Mouse (Mus musculus) gastrocnemius, postnatal 14 days (tissue): ENCODE data around the gene Mmd2. TPM values are rescaled to one million over a fixed set of nuclear protein-coding genes. Genes with fewer than 3 reads are reported as not detected.

ENCODE experiments used
- DNase-seq: peaks from one replicate; pipeline ENCODE4 v3.0.0; 2021; ENCODE audit warnings: mixed read lengths
- intact Hi-C: fragments of 180-260 bp; cut with DNase I; formaldehyde crosslinking; loops from one replicate; pipeline ENCODE4 v1.15.1; 2025; ENCODE audit warnings: low total_unique reads
- long read RNA-seq, 2 experiments: library from polyadenylated mRNA; stranded (forward); transcript quantifications; one replicate each; pipeline ENCODE4 v2.0.0; 2021
- total RNA-seq, 2 experiments: library from RNA; stranded (reverse); gene quantifications; 2 replicates each; pipeline ENCODE4 v1.2.3; 2021

Gene Mmd2
- total RNA-seq: under 1 TPM in 1 of 2 experiments, not detected in 1; 0.27 TPM
- long read RNA-seq, experiment 1: 0 reads
- long read RNA-seq, experiment 2: 0 reads

DNA sequence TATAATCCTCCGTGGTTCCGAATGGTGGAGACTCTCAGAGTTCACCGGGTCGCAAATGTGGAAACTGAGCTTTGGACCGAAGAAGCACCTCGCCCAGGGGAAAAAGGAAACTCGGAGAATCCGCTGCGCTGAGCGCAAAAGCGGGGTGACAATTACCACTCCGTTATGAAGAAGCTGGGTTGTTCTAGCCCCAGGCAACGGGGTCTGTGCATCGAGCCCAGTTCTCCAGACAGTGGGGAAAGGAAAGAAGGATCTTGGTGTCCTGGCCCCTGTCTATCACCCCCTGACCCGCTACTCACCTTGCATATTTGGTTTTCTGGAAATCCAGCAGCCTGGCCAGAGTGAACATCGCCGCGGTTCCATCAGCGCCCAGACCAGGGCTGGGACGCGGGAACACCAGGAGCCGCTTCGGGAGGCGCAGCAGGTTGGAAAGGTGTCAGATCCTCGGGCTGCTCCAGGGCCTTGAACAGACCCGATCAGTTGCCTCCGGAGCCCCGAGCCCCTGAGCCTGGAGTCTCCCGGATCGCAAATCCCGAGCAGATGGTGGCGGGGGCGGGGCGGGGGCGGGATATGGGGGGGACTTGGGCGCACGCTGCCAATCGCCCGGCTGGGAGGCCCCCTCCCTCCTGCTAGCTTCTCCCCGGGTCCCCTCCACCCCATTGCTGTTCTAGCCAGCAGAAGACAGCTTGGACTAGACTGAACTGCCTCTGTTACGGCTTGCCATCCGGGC lies at the start of gene Mmd2:
Gene Mmd2 (minus strand): TSS at position 542 of the 730 bp plus-strand sequence.
- intact Hi-C loops: no loop called here
- DNase-seq: no peak

DNA sequence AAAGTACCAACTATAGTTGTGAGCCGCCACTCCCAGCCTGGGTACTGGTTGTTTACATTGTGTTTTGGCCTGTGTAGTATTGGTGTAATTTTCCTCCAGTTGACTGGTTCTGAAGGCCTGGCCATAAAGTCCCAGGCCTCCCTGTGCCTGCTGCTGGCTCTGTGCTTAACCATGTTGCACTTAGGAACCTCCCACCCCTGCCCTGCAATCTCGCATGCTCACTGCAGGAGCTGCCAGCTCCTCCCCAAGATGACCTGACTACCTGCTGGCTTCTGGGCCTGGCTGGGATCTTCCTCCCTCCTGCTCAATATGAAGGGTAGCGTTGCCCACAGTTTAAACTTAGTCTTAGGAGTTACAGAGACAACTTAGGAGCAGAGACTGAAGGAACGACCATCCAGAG lies 43.7 kb upstream of the Mmd2 start:
- intact Hi-C loops: no loop called here

DNA sequence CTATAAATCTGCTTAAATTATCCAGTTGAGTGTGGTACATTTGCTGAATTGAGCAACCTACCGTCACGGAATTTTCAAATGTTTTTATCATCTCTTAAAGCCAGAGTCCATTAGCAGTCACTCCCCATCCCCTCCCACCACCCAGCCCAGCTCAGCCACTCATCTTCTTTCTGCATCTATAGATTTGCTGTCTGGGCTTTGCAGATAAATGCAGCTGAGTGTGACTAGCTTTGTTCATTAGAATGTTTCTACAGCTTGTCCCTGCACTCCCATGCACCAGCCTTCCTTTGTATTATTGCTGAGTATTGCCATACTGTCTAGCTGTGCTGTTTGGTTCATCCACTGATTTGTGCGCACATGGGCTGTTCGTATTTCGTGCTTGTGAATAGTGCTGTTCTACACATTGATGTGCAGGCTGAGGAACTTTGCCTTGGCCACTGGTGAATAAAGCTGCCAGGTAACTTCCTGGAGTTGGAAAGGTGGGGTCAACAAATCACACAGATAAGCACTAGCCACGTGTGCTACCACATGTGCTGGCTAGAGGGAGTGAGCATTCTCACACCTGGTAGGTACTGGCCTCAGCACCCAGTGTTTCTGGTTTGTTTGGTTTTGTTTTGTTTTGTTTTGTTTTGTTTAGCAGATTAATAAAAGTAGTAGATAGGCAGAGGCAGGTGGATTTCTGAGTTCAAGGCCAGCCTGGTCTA lies 42.3 kb upstream of the Mmd2 start:
- intact Hi-C loops: no loop called here
- DNase-seq: no peak

More for the DNA sequence above, 43.7 kb upstream of the Mmd2 start:
- no peak for DNase-seq

DNA sequence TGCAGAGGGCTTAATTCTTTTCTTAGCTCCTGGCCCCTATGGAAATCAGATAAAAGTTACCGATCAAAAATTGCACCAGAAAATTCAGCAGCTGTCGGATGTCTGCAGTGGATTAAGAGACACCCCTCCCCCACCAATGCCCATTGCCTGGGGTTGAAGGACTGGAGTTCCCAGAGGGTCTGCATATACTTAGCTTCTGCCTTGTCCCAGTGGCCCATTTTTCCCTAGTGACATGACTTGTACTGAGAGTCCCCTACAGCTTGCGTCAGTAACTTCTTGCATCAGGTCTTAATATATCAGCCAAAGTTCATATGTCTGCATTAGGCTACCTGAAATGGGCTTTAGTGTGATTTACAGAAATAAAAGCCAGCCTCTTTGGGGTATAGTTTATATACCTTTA lies 41.8 kb upstream of the Mmd2 start:
- no peak for DNase-seq
- intact Hi-C loops: no loop called here

DNA sequence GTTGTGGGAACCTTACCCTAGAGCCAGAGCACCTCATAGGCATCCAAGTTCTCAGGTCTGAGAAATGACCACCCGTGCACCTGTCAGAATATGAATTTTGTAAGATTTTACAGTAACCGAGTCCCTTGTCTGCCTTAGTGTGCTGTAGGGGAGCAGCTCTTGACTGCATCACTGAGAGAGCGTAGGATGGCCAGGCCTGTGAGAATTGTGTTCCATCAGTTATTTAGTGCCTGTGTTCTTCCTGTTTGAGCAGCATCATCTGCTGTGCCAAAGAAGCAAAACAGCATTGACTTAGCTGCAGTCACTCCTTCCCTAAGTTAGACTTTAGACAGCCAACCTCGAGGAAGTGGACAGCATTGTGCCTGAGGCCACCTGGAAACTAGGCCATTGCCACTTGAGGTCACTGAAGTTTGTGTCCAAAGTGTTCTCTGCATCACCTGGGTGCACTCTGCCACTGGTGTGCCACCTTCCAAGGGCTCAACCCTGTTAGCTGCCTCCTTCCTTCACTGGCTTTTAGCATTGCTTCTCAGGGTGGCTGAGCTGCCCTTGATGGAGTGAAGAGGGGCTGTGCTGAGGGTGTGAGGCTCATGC lies 41.0 kb upstream of the Mmd2 start:
- intact Hi-C loops: no loop called here
- DNase-seq: no peak

DNA sequence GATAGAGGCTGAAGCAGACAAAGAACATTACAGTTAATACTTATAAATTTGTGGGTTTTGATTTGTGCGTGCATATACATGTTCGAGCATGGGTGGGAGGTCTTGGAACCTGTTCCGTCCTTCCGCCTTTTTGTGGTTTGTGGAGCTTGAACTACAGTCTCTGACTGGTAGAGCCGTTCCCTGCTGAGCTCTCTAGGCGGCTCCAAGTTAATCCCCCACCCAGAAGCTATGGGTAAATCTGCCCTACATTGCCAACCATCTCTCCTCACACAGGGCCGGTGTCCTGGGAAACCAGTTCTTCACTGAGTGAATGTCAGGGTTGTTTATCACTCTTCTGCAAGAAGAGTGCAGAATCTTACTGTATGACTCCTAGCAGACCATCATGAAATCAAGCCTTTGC lies 39.6 kb upstream of the Mmd2 start:
- intact Hi-C loops: no loop called here
- DNase-seq: no peak

DNA sequence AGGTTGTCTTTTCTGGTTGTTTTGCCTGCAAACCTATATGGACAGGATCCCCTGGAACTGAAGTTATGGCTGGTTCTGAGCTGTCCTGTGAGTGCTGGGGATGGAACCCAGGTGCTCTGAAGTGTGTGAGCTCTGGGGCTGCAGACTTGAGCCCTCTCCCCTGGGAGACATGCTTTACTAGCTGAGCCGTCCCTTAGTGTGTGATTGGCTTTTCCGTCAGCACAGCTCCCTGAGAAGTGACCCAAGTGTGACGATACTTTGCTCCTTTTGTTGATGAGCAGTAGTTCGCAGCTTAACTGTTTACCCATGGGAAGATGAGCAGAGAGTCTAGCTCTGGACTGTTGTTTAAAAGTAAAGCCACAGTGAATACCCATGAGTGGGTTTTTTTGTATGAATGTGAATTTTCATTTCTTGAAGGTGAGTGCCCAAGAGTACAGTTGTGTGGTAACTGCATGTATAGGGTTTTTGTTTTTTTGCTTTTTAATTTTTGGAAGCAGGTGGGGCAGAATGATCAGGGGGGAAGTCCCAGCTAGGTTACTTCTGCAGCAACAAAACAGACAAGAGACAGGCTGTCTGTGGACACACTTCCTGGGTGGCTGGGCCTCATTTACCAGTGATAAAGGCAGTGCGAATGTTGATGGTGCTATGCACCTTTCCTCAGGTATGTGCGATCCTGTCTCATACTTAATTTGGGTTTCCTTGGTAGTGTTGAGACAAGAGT lies 32.9 kb upstream of the Mmd2 start:
- no peak for DNase-seq
- intact Hi-C loops: no loop called here

DNA sequence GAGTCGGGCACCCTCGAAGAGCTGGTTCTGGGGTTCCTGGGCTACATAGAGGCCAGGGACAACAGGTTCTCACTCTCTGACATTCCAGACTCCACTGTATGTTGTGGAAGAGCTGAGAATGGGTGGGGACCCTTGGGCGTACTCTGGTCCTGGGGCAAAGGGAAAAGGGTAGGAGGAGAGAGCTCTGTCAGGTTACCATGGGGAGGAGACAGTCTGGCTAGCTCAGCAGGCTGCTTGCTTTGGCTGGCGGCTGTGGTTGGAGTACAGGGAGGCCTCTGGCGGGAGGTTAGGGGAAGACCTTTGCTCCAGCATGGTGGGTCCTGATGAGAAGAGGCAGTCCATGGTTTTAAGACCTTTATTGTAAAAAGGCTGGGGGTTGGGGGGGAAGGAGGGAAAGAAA lies 31.5 kb upstream of the Mmd2 start:
- intact Hi-C loops: no loop called here
- no peak for DNase-seq

DNA sequence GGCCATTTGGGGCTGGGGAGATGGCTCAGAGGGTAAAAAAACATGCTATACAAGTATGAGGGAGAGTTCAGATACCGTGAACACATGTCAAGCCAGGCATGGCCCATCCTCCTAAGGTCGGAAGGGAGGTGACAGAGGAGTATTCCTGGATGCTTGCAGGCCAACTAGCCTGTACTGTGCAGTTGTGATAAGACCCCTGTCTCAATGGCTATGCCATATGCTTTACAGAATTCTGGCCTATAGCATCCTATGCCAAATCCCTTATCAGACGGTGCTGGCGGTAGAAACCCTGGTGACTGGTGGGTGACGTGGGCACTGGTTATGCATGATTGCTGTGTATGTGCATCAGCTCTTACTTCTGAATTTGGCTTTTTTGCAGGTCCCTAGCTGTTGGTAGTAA lies 29.2 kb upstream of the Mmd2 start:
- intact Hi-C loops: no loop called here
- DNase-seq: no peak

DNA sequence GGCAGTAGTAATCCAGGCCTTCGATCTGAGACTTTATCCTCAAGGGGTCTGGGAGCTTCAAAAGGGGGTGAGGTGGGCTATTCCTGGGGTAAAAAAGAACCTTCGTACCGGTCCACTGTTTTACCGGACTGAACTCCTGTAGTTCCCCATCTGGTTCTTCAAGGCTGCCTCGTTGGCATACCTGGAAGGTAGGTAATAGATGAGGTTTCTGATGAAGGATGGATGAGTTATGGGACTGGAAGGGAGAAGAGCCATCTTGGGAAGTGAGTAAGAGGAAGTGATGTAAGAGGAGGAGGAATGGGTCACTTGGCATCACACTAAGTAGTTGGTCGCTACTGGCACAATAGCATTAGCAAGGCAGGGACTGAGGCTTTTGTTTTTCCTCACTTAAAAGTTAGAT lies 21.6 kb upstream of the Mmd2 start:
- DNase-seq: no peak

DNA sequence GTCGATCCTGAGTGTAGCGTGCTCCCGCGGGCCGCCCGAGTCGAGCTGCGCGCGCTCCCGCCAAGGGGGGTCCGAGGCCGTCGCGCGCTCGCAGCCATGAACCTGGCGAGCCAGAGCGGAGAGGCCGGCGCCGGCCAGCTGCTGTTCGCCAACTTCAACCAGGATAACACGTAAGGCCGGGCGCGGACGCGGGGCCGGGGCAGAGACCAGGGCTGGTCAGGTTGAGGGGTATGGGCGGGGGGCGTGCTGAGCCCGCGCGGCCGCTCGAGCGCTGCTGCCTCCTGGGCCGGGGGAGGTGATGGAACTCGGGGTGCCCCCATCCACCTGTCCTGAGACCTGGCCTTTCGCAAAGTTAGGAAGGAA lies 21.0 kb upstream of the Mmd2 start:
- DNase-seq: no peak
- intact Hi-C loops: loop anchor here (10.0 kb wide), 1 partner anchor 125 kb away; no protein-coding TSS in a partner anchor

More for the DNA sequence above, 21.6 kb upstream of the Mmd2 start:
- intact Hi-C loops: no loop called here

DNA sequence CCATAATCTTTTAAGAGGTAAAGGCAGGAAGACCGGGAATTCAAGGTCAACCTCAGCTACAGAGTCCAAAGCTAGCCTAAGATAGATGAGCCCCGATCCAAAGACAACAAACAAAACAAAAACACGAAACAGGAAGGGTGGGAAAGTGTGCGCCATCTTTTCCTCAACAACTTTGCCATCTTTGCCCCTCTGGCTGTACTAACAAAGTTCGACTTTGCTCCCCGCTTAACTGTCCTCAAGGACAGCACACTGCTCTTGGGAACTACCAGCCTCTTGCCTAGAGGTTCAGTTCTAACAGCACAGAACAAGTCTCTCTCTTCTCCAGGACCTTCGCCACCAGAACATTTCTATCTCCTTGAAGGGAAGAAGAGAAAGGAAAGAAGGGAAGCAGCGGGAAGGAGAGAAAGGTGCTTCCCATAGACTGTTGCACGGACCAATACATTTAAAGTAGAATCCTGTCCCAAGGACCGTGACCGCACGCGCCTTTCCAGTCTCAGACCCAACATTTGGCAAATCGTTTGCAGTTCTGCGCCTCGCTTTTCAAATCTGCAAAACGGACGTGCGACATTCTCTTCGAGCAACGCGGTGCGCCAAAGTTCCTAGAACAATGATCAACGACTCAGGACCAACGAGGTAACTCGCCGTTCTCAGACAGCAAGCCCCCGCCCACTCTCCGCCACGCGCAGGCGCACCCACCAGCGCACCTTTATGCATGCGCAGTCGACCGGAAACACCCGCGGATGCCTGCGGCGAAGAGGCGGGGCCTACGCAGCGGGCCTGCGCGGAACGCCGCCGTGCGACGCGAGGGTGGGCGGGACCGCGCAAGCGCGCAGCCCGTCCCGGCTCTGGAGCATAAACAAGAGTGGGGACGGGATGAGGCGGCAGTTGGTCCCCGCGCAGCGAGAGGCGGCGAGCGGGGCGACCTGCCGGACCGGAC lies 20.4 kb upstream of the Mmd2 start:
- intact Hi-C loops: loop anchor here (10.0 kb wide), 1 partner anchor 124 kb away; no protein-coding TSS in a partner anchor
- DNase-seq: peak; percentile 96

DNA sequence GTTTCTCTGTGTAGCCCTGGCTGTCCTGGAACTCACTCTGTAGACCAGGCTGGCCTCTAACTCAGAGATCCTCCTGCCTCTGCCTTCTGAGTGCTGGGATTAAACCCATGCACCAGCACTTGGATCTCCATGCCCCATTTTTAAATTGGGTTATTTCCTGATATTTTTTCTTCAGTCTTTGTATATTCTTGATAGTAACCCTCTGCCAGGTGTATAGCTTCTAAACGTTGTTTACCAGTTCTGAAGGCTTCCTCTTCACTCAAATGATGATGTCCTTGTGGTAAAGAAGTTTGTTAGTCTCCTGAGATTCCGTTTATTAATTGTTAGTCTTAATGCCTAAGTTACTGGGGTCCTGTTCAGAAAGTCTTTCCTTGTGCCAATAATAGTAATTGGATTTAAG lies 18.8 kb upstream of the Mmd2 start, which contains the start of gene Wipi2:
Gene Wipi2 (plus strand): TSS at position 301 of the 400 bp plus-strand sequence.
- no peak for DNase-seq
- intact Hi-C loops: loop anchor here (10.0 kb wide), 1 partner anchor 123 kb away; no protein-coding TSS in a partner anchor

DNA sequence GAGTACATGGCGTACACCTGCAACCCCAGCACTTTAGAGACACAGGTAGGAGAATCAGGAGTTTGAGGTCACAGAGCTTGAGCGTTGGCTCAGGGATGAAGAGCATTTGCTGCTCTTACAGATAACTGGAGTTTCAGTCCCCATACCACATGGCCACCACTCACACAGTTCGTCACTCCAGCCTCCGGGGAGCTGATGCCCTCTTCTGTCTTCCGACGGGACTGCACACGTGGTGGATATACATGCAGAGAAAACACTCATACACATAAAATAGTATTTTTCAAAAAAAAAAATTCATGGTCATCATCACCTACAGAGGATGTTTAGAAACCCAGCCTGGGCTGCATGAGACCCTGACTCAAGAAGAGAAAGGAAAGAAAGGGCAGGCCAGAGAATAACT lies 14.5 kb upstream of the Mmd2 start:
- DNase-seq: no peak
- intact Hi-C loops: loop anchor here (10.0 kb wide), 1 partner anchor 118 kb away; no protein-coding TSS in a partner anchor

DNA sequence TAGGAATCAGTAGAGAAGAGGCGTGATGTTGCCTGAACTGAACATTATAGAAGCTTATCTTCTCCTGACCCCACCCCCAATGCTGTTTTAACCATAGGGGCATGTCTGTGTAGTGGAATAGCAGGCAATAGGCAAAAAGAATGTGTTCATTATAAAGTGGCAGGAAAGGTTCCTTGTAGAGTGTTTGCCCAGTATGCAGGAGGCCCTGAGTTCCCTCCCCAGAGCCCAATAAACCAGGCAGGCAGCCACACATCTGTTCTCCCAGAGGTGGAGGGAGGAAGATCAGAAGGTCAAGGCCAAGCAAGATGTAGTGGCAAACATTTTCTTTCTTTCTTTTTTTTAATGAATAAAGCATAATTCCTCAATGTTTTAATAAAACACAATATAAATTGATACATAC lies 13.5 kb upstream of the Mmd2 start:
- DNase-seq: no peak
- intact Hi-C loops: loop anchor here (10.0 kb wide), 1 partner anchor 117 kb away; no protein-coding TSS in a partner anchor

DNA sequence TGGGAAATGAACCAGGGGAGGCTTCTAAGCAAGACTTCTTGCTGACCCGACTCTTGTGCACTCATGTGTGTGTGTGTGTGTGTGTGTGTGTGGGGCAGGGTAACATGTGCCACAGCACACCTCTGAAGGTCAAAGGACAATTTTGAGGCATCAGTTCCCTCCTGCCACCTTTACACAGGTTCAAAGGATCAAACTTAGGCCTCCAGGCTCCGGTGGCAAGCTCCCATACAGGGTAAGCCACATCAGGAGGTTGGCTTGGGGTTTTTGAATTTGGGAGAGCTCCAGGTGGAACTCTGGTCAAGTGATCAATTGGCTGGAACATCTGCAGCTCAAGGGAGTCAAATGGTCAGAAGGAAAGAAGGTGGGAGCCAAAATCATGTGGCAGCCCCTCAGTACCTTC lies 12.8 kb upstream of the Mmd2 start:
- no peak for DNase-seq
- intact Hi-C loops: loop anchor here (10.0 kb wide), 1 partner anchor 117 kb away; no protein-coding TSS in a partner anchor

DNA sequence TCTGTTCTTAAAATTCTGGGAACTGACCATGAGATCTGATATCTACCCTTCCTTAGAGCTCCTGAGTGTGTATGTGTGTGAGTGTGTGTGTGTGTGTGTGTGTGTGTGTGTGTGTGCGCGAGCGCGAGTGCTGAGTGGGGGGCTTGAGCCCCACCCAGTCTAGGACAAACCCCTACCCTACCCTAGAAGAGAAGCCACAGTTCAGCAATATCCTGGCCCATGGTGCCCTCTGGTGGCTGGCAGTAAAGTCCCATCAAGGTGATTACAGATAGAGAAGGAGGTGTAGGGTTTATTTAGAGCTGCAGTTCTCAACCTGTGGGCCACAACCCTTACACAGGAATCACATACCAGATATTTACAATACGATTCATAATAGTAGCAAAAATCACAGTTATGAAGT lies 11.3 kb upstream of the Mmd2 start:
- intact Hi-C loops: loop anchor here (5.0 to 10.0 kb wide), 2 partner anchors 43 to 115 kb away; no protein-coding TSS in a partner anchor
- peak; percentile 14 for DNase-seq

DNA sequence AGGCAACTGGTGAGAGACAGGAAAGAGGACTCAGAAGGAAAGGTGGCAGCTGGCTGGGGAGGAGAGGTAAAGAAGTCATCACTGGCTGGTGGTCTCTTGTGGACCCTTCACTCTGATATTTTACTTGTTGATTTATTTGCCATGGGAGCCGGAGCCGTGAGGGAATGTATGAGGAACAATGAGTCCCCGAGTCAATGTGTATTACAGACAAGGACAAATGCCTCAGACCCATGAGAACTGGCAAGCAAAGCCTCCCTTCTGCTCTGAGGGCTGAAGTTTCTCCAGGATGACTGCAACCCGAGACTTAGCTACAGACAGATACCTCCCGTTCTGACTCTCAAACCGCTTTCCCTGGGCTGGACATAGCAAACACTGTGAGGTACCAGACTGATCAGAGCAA lies 7.7 kb upstream of the Mmd2 start:
- intact Hi-C loops: loop anchor here (5.0 kb wide), 1 partner anchor 39 kb away; no protein-coding TSS in a partner anchor

More for the DNA sequence above, 7.7 kb upstream of the Mmd2 start:
- no peak for DNase-seq
